ENCODE assay signal across 27 mouse cellular contexts in genomic region chr16:90465154-90465553, GRCm38 (mm10).
DNase-seq lines count a peak whose midpoint lies in the region; ATAC-seq and TF ChIP-seq lines count a peak whose summit lies in the region.
"Had no signal": no experiment of that assay in that cellular context is flagged by ENCODE, and none has a peak within 500 bp of the region (broad histone marks: within the 10 kb centered on the region; RNA-seq: fewer than 3 reads in every experiment).

No protein-coding gene starts in this region.

- no peak for TF ChIP-seq CTCF in heart, adult 2 months (IDR thresholded peaks at IDR 0.05)
- TF ChIP-seq CTCF in liver, postnatal 0 days (IDR thresholded peaks at IDR 0.05; ENCODE audit: low read depth): no peak

- no peaks in the 10 kb centered on the region for H3K9me3 ChIP-seq in heart, embryonic 15.5 days (replicated peaks)
- H3K9me3 ChIP-seq in liver, postnatal 0 days (ENCODE audit: low read length): no peaks in the 10 kb centered on the region
- H3K9me3 ChIP-seq in liver, embryonic 12.5 days (replicated peaks): no peaks in the 10 kb centered on the region
- H3K9me3 ChIP-seq: heart, embryonic 10.5 days; hindbrain, embryonic 13.5 days; intestine, embryonic 15.5 days had no signal

- peak overlapping the region; percentile 11; the same call in 1 of the 2 replicates for H3K27ac ChIP-seq in heart, embryonic 15.5 days
- H3K27ac ChIP-seq in heart, adult 2 months: no peak overlapping the region
- no peak overlapping the region for H3K27ac ChIP-seq in liver, postnatal 0 days (ENCODE audit: low read depth)
- H3K27ac ChIP-seq in liver, embryonic 12.5 days: no peak overlapping the region
- H3K27ac ChIP-seq: embryonic facial prominence, embryonic 10.5 days; embryonic facial prominence, embryonic 13.5 days; forebrain, embryonic 12.5 days; forebrain, embryonic 15.5 days; heart, embryonic 10.5 days; hindbrain, embryonic 10.5 days; hindbrain, embryonic 13.5 days; intestine, embryonic 15.5 days had no signal

- peaks cover 36% of the 10 kb centered on the region for H3K4me1 ChIP-seq in heart, embryonic 15.5 days (replicated peaks)
- H3K4me1 ChIP-seq in heart, adult 2 months (ENCODE audit: control insufficient read depth, insufficient read depth, low read length): peaks cover 4% of the 10 kb centered on the region; the same call in 1 of the 2 replicates
- H3K4me1 ChIP-seq in liver, postnatal 0 days (ENCODE audit: insufficient read depth): no peaks in the 10 kb centered on the region
- no peaks in the 10 kb centered on the region; the same call in 1 of the 2 replicates for H3K4me1 ChIP-seq in liver, embryonic 12.5 days

- no peaks in the 10 kb centered on the region for H3K79me2 ChIP-seq in heart, adult 2 months (replicated peaks; ENCODE audit: control insufficient read depth, insufficient read depth, low read length)

- no peak for ATAC-seq in heart, embryonic 15.5 days (replicated peaks; ENCODE audit: insufficient number of reproducible peaks, insufficient read depth, low FRiP score, low read depth)
- ATAC-seq in liver, postnatal 0 days: no peak; the same call in 1 of the 2 replicates
- no peak for ATAC-seq in liver, embryonic 12.5 days
- ATAC-seq: activated CD4-positive, CD25-positive, alpha-beta regulatory T cell, adult 4 months; forebrain, embryonic 15.5 days; hindbrain, embryonic 16.5 days; intestine, embryonic 15.5 days had no signal

- peaks cover 34% of the 10 kb centered on the region for H3K36me3 ChIP-seq in heart, embryonic 15.5 days
- no peaks in the 10 kb centered on the region for H3K36me3 ChIP-seq in heart, adult 2 months (ENCODE audit: control insufficient read depth, insufficient read depth, low read length)
- peaks cover 5% of the 10 kb centered on the region for H3K36me3 ChIP-seq in liver, postnatal 0 days (replicated peaks; ENCODE audit: insufficient read depth, low read length)
- H3K36me3 ChIP-seq in liver, embryonic 12.5 days: peaks cover 14% of the 10 kb centered on the region

- no peak overlapping the region for H3K9ac ChIP-seq in heart, embryonic 15.5 days
- H3K9ac ChIP-seq in heart, adult 2 months (ENCODE audit: low read depth, low read length): no peak overlapping the region
- H3K9ac ChIP-seq in liver, postnatal 0 days (replicated peaks): no peak overlapping the region
- H3K9ac ChIP-seq in liver, embryonic 12.5 days: no peak overlapping the region
- H3K9ac ChIP-seq: embryonic facial prominence, embryonic 13.5 days; forebrain, embryonic 12.5 days; forebrain, embryonic 15.5 days; hindbrain, embryonic 13.5 days; intestine, embryonic 15.5 days had no signal

- peak; percentile 54 to 74 for DNase-seq in adrenal gland, adult (ENCODE audit: inconsistent age in 2 of 2, low spot score in 1 of 2)
- DNase-seq in adrenal gland, postnatal 10 days: no peak
- no peak for DNase-seq in heart, adult 2 months
- no peak for DNase-seq in liver, postnatal 0 days
- DNase-seq: adrenal gland, postnatal 14 days; cerebellum, adult 11-12 months; cerebellum, adult 8-10 months; cerebellum, postnatal 10 days; cerebellum, postnatal 36 days; embryo, embryonic 11 days; gastrocnemius, postnatal 25 days; heart, adult 18-20 months; heart, postnatal 36 days; kidney, adult 11 months had no signal

- no peak overlapping the region for H3K4me2 ChIP-seq in heart, embryonic 15.5 days
- no peak overlapping the region for H3K4me2 ChIP-seq in liver, postnatal 0 days (ENCODE audit: low read depth, low read length)
- no peak overlapping the region for H3K4me2 ChIP-seq in liver, embryonic 12.5 days
- H3K4me2 ChIP-seq: embryonic facial prominence, embryonic 13.5 days; forebrain, embryonic 12.5 days; forebrain, embryonic 15.5 days; hindbrain, embryonic 13.5 days; intestine, embryonic 15.5 days had no signal

- no peak for TF ChIP-seq POLR2A in heart, adult 2 months (IDR thresholded peaks at IDR 0.05; ENCODE audit: insufficient read depth, low read depth, low read length)

- intact Hi-C loops in heart, adult 2 months (cut with DNase I): no loop called here

- H3K27me3 ChIP-seq in heart, embryonic 15.5 days: no peaks in the 10 kb centered on the region
- no peaks in the 10 kb centered on the region for H3K27me3 ChIP-seq in heart, adult 2 months (ENCODE audit: control insufficient read depth, insufficient read depth, low read length)
- H3K27me3 ChIP-seq in liver, postnatal 0 days (ENCODE audit: insufficient read depth, low read length): no peaks in the 10 kb centered on the region
- H3K27me3 ChIP-seq in liver, embryonic 12.5 days (replicated peaks): no peaks in the 10 kb centered on the region
- H3K27me3 ChIP-seq: embryonic facial prominence, embryonic 13.5 days; forebrain, embryonic 12.5 days; forebrain, embryonic 15.5 days; hindbrain, embryonic 13.5 days; intestine, embryonic 15.5 days had no signal

- WGBS in heart, embryonic 15.5 days: 78% methylated on average over 5 of the region's 5 CpGs
- 71% methylated on average over 5 of the region's 5 CpGs for WGBS in heart, adult 2 months
- 69% methylated on average over 5 of the region's 5 CpGs for WGBS in liver, postnatal 0 days (ENCODE audit: insufficient replicate concordance)
- 73% methylated on average over 5 of the region's 5 CpGs for WGBS in liver, embryonic 12.5 days (ENCODE audit: insufficient replicate concordance)

- H3K4me3 ChIP-seq in heart, embryonic 15.5 days: no peak overlapping the region
- H3K4me3 ChIP-seq in heart, adult 2 months: no peak overlapping the region
- H3K4me3 ChIP-seq in liver, postnatal 0 days (ENCODE audit: low read depth, low read length): no peak overlapping the region
- no peak overlapping the region for H3K4me3 ChIP-seq in liver, embryonic 12.5 days
- H3K4me3 ChIP-seq: embryonic facial prominence, embryonic 10.5 days; embryonic facial prominence, embryonic 13.5 days; erythroblast, embryonic 14.5 days; forebrain, embryonic 12.5 days; forebrain, embryonic 15.5 days; heart, embryonic 10.5 days; hindbrain, embryonic 10.5 days; hindbrain, embryonic 13.5 days; intestine, embryonic 15.5 days had no signal

- TF ChIP-seq EP300 in heart, adult 2 months (IDR thresholded peaks at IDR 0.05; ENCODE audit: insufficient read depth, low read depth, low read length): no peak
- TF ChIP-seq EP300 in liver, postnatal 0 days (IDR thresholded peaks at IDR 0.05; ENCODE audit: low read depth): peak; percentile 32; the same call in 1 of the 2 replicates

Comparison
In these comparisons a context has a peak if more than half of its experiments do, and no peak if none do; other contexts are left out.
1. DNase-seq: peak in adrenal gland, adult (2 of 2); none in adrenal gland, postnatal 10 days (single experiment), heart, adult 2 months (0 of 2) and liver, postnatal 0 days (single experiment).